Mouse (Mus musculus): ENCODE results near the gene Fbln1. TPM values are rescaled to one million over a fixed set of nuclear protein-coding genes. Genes with fewer than 3 reads are reported as not detected.

The Fbln1 gene
- polyA plus RNA-seq, 1 experiment from 2014 or later = 162 TPM

DNA sequence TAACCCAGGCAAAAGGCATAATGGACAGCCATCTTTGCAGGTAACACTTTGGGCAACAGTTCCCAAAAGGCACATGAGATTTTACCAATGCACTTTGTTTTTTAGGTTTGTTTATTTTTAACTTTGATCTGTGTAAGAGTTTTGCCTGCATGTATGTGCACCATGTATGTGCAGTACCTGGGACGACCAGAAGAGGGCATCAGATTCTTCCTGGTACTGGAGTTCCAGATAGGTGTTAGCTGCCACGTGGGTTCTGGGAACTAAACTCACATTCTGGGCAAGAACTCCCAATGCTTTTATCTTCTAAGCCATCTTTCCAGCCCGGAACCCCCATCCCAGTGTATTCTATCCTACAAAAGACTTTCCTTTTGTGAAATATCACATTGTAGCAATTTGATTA is 3.6 kb downstream of the Fbln1 start:
- no peak for DNase-seq (ENCODE audit: low spot score)
- H3K4me3 ChIP-seq = no peak overlapping the region
- 85% methylated on average over 3 of the region's 3 CpGs for WGBS
- no peak overlapping the region for H3K27ac ChIP-seq (replicated peaks)
- peaks cover 44% of the 10 kb centered on the region for H3K4me1 ChIP-seq
- H3K27me3 ChIP-seq (ENCODE audit: low read depth, poor library complexity, severe bottlenecking) = peaks cover 12% of the 10 kb centered on the region
- peaks cover 51% of the 10 kb centered on the region for H3K9me3 ChIP-seq (replicated peaks)
- peaks cover 57% of the 10 kb centered on the region for H3K36me3 ChIP-seq

GRCm38 (mm10) chr15:85210686-85211085 is 4.9 kb downstream of the Fbln1 start:
- Histone ChIP-seq H3K4me1 (peaks cover 32% of the 10 kb centered on the region), H3K27me3 (ENCODE audit: low read depth, poor library complexity, severe bottlenecking) (no peaks in the 10 kb centered on the region), H3K27ac (replicated peaks) (no peak overlapping the region), H3K4me3 (no peak overlapping the region), H3K36me3 (peaks cover 70% of the 10 kb centered on the region), H3K9me3 (replicated peaks) (peaks cover 64% of the 10 kb centered on the region)
- no peak for DNase-seq (ENCODE audit: low spot score)
- 94% methylated on average over 12 of the region's 12 CpGs for WGBS

GRCm38 (mm10) chr15:85211101-85211760 is 5.5 kb downstream of the Fbln1 start:
- 91% methylated on average over 18 of the region's 18 CpGs for WGBS
- H3K9me3 ChIP-seq (replicated peaks) = peaks cover 69% of the 10 kb centered on the region
- no peak overlapping the region for H3K27ac ChIP-seq (replicated peaks)
- H3K27me3 ChIP-seq (ENCODE audit: low read depth, poor library complexity, severe bottlenecking) = no peaks in the 10 kb centered on the region
- DNase-seq (ENCODE audit: low spot score) = no peak
- H3K36me3 ChIP-seq = peaks cover 76% of the 10 kb centered on the region
- no peak overlapping the region for H3K4me3 ChIP-seq
- H3K4me1 ChIP-seq = peaks cover 27% of the 10 kb centered on the region

- H3K36me3 ChIP-seq = peaks cover 94% of the 10 kb centered on the region
- 94% methylated on average over 7 of the region's 7 CpGs for WGBS
- H3K27ac ChIP-seq (replicated peaks) = no peak overlapping the region
- H3K9me3 ChIP-seq (replicated peaks) = peaks cover 50% of the 10 kb centered on the region
- no peak overlapping the region for H3K4me3 ChIP-seq
- H3K4me1 ChIP-seq = 0 out of 2 replicates have a peak, but pooled peaks cover 3% of the 10 kb centered on the region
- no peaks in the 10 kb centered on the region for H3K27me3 ChIP-seq (ENCODE audit: low read depth, poor library complexity, severe bottlenecking)
- DNase-seq (ENCODE audit: low spot score) = no peak
Observed at GRCm38 (mm10) chr15:85216069-85216813, 10.5 kb downstream of the Fbln1 start.

GRCm38 (mm10) chr15:85218617-85219265 is 13.0 kb downstream of the Fbln1 start:
- H3K4me1 ChIP-seq = 0 out of 2 replicates have a peak, but pooled peaks cover 4% of the 10 kb centered on the region
- H3K9me3 ChIP-seq (replicated peaks) = peaks cover 28% of the 10 kb centered on the region
- H3K4me3 ChIP-seq = no peak overlapping the region
- no peak for DNase-seq (ENCODE audit: low spot score)
- H3K27ac ChIP-seq (replicated peaks) = no peak overlapping the region
- 84% methylated on average over 5 of the region's 5 CpGs for WGBS
- peaks cover 94% of the 10 kb centered on the region for H3K36me3 ChIP-seq
- no peaks in the 10 kb centered on the region for H3K27me3 ChIP-seq (ENCODE audit: low read depth, poor library complexity, severe bottlenecking)

- 93% methylated on average over 6 of the region's 6 CpGs for WGBS
- 0 out of 2 replicates have a peak, but pooled peaks cover 4% of the 10 kb centered on the region for H3K4me1 ChIP-seq
- H3K27me3 ChIP-seq (ENCODE audit: low read depth, poor library complexity, severe bottlenecking) = no peaks in the 10 kb centered on the region
- no peak overlapping the region for H3K27ac ChIP-seq (replicated peaks)
- H3K9me3 ChIP-seq (replicated peaks) = peaks cover 12% of the 10 kb centered on the region
- peaks cover 93% of the 10 kb centered on the region for H3K36me3 ChIP-seq
- DNase-seq (ENCODE audit: low spot score) = no peak
- no peak overlapping the region for H3K4me3 ChIP-seq
Observed at GRCm38 (mm10) chr15:85220371-85220770, 14.6 kb downstream of the Fbln1 start.

- Histone ChIP-seq H3K27me3 (ENCODE audit: low read depth, poor library complexity, severe bottlenecking) (no peaks in the 10 kb centered on the region), H3K4me3 (no peak overlapping the region), H3K36me3 (peaks cover 93% of the 10 kb centered on the region), H3K27ac (replicated peaks) (no peak overlapping the region), H3K9me3 (replicated peaks) (peaks cover 2% of the 10 kb centered on the region), H3K4me1 (0 out of 2 replicates have a peak, but pooled peaks cover 4% of the 10 kb centered on the region)
- DNase-seq (ENCODE audit: low spot score) = no peak
- 87% methylated on average over 12 of the region's 12 CpGs for WGBS
Observed at GRCm38 (mm10) chr15:85221115-85221854, 15.5 kb downstream of the Fbln1 start.

- Histone ChIP-seq H3K4me3 (no peak overlapping the region), H3K27ac (replicated peaks) (no peak overlapping the region), H3K36me3 (peaks cover 97% of the 10 kb centered on the region), H3K4me1 (0 out of 2 replicates have a peak, but pooled peaks cover 4% of the 10 kb centered on the region), H3K27me3 (ENCODE audit: low read depth, poor library complexity, severe bottlenecking) (no peaks in the 10 kb centered on the region), H3K9me3 (replicated peaks) (no peaks in the 10 kb centered on the region)
- no peak for DNase-seq (ENCODE audit: low spot score)
- 97% methylated on average over 3 of the region's 3 CpGs for WGBS
Observed at GRCm38 (mm10) chr15:85225693-85226092, 19.9 kb downstream of the Fbln1 start.

GRCm38 (mm10) chr15:85226841-85227240 is 21.1 kb downstream of the Fbln1 start:
- no peaks in the 10 kb centered on the region for H3K4me1 ChIP-seq
- 86% methylated on average over 7 of the region's 7 CpGs for WGBS
- no peak overlapping the region for H3K4me3 ChIP-seq
- peaks cover 99% of the 10 kb centered on the region for H3K36me3 ChIP-seq
- H3K27me3 ChIP-seq (ENCODE audit: low read depth, poor library complexity, severe bottlenecking) = no peaks in the 10 kb centered on the region
- no peak for DNase-seq (ENCODE audit: low spot score)
- no peak overlapping the region for H3K27ac ChIP-seq (replicated peaks)
- no peaks in the 10 kb centered on the region for H3K9me3 ChIP-seq (replicated peaks)

DNA sequence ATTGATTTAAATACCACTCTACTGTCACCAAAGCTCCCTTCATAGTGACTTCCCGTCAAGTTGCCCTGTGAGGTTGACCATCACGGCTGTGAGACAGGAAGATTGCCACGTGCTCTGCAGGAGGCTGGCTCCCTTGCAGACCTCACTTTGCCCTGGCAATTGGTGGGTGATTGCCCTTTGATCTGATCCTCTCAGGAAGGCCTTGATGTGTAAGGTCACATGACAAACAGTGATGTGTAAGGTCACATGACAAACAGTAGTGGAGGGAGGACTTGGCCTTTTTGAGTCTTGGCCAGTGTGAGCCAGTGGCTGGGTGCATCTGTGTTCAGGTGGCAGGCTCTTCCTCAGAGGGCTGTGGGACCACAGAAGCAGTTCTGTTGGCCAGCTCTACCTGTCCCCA is 22.8 kb downstream of the Fbln1 start:
- H3K4me3 ChIP-seq = no peak overlapping the region
- WGBS = 89% methylated on average over 3 of the region's 3 CpGs

GRCm38 (mm10) chr15:85229960-85230535 is 24.3 kb downstream of the Fbln1 start:
- H3K36me3 ChIP-seq = peaks cover 95% of the 10 kb centered on the region
- WGBS = 93% methylated on average over 13 of the region's 13 CpGs
- no peaks in the 10 kb centered on the region for H3K4me1 ChIP-seq
- no peak overlapping the region for H3K4me3 ChIP-seq
- H3K27me3 ChIP-seq (ENCODE audit: low read depth, poor library complexity, severe bottlenecking) = no peaks in the 10 kb centered on the region
- H3K27ac ChIP-seq (replicated peaks) = no peak overlapping the region
- no peaks in the 10 kb centered on the region for H3K9me3 ChIP-seq (replicated peaks)
- no peak for DNase-seq (ENCODE audit: low spot score)

More for the DNA sequence above, 22.8 kb downstream of the Fbln1 start:
- H3K36me3 ChIP-seq = peaks cover 99% of the 10 kb centered on the region
- no peak for DNase-seq (ENCODE audit: low spot score)
- H3K27me3 ChIP-seq (ENCODE audit: low read depth, poor library complexity, severe bottlenecking) = no peaks in the 10 kb centered on the region
- no peak overlapping the region for H3K27ac ChIP-seq (replicated peaks)
- H3K9me3 ChIP-seq (replicated peaks) = no peaks in the 10 kb centered on the region
- H3K4me1 ChIP-seq = no peaks in the 10 kb centered on the region

- WGBS = 92% methylated on average over 14 of the region's 14 CpGs
- DNase-seq (ENCODE audit: low spot score) = no peak
Observed at GRCm38 (mm10) chr15:85230613-85231012, 24.9 kb downstream of the Fbln1 start.

More at GRCm38 (mm10) chr15:85230613-85231012, 24.9 kb downstream of the Fbln1 start:
- H3K27me3 ChIP-seq (ENCODE audit: low read depth, poor library complexity, severe bottlenecking) = no peaks in the 10 kb centered on the region
- H3K4me3 ChIP-seq = no peak overlapping the region
- no peak overlapping the region for H3K27ac ChIP-seq (replicated peaks)
- no peaks in the 10 kb centered on the region for H3K4me1 ChIP-seq
- no peaks in the 10 kb centered on the region for H3K9me3 ChIP-seq (replicated peaks)
- H3K36me3 ChIP-seq = peaks cover 96% of the 10 kb centered on the region

All from midbrain, embryonic 10.5 days (tissue).